Mouse (Mus musculus) spleen, adult 2 months (tissue): Measurements from ENCODE around the gene Fbxl18. TPM values are rescaled to one million over a fixed set of nuclear protein-coding genes. Genes with fewer than 3 reads are reported as not detected.

Experiments used
- DNase-seq, 2 experiments: peaks; one replicate each; pipeline versions ENCODE4 v3.0.0 to v3.0.0-alpha.2; 2012 to 2021; ENCODE audit warnings: low spot score in 2 of 2, low read depth in 1 of 2
- H3K27ac ChIP-seq: fragments of 200-500 bp; 2 replicates; pipeline ENCODE4 v1.5.1; 2012; ENCODE audit warnings: low read length, inconsistent platforms; ENCODE audit not compliant: insufficient read depth
- H3K27me3 ChIP-seq: fragments of 200-500 bp; 2 replicates; pipeline ENCODE4 v1.6.1; 2012; ENCODE audit warnings: mild to moderate bottlenecking, moderate library complexity, low read length, inconsistent platforms; ENCODE audit not compliant: control insufficient read depth, insufficient read depth
- H3K36me3 ChIP-seq: fragments of 200-500 bp; 2 replicates; pipeline ENCODE4 v1.6.1; 2012; ENCODE audit warnings: mild to moderate bottlenecking, low read length, inconsistent platforms; ENCODE audit not compliant: control insufficient read depth, insufficient read depth
- H3K4me1 ChIP-seq: fragments of 200-500 bp; 2 replicates; pipeline ENCODE4 v1.6.1; 2011; ENCODE audit warnings: inconsistent platforms; ENCODE audit not compliant: control insufficient read depth, insufficient read depth, insufficient read length
- H3K4me3 ChIP-seq: fragments of 200-500 bp; 2 replicates; pipeline ENCODE4 v1.5.1; 2011; ENCODE audit warnings: mild to moderate bottlenecking, inconsistent platforms; ENCODE audit not compliant: insufficient read depth, insufficient read length; ENCODE audit errors: extremely low read depth
- CTCF ChIP-seq: fragments of 200-500 bp; IDR thresholded peaks from 2 replicates; pipeline ENCODE4 v1.5.1; 2011; ENCODE audit warnings: mild to moderate bottlenecking, inconsistent platforms; ENCODE audit not compliant: insufficient read depth, insufficient read length, insufficient replicate concordance; ENCODE audit errors: extremely low read depth
- POLR2A ChIP-seq: fragments of 200-500 bp; IDR thresholded peaks from 2 replicates; pipeline ENCODE4 v1.6.1; 2011; ENCODE audit warnings: low read depth, low read length, inconsistent platforms
- WGBS: fragments of 180-500 bp; shearing (Covaris S2); methylation state at CpG from one replicate; pipeline ENCODE4 v1.1.7; 2018; 5-methylcytosine and 5-hydroxymethylcytosine counted together
- polyA plus RNA-seq: library from polyadenylated mRNA; depleted of rRNA; stranded (reverse); fragments of >200 nt; gene quantifications from 2 replicates; pipeline ENCODE4 v1.2.3, GENCODE M21; 2012

The Fbxl18 gene
- polyA plus RNA-seq, 1 experiment, result 15.8 TPM

DNA sequence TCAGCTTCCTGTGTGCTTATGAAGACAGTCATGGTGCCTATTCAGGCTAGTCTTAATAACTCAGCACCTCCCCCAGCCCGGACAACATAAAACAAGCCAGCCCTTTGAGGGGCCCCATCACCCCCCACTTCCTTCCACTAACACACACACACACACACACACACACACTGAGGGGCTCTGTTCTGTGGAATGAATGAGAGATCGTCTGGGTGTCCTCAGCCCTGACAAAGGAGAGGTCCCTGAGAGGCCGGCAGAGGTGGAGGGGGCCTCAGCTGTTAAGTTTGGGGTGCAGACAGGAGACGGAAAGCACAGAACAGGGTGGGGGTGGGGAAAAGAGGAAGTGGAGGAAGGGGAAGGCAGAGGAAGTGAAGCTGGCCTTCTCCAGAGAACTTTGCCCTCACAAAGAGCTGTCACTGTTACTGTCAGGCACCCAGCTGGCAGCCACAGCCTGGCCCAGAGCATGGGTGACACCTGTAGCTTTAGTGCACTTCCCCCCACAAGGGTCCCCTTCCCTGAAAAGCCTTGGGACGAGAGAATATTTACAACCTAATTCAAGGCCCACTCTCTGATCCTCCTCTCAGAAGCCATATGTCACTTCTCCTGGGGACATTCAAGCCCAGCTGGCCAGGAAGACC is 13.8 kb upstream of the Fbxl18 start:
- Histone ChIP-seq H3K4me3 (peak overlapping the region; percentile 41; the same call in 1 of the 2 replicates), H3K27me3 (no peaks in the 10 kb centered on the region), H3K36me3 (peaks cover 23% of the 10 kb centered on the region), H3K27ac (peak overlapping the region; percentile 100), H3K4me1 (peaks cover 39% of the 10 kb centered on the region)
- peak; percentile 66 to 69 for DNase-seq
- 3% methylated on average over 5 of the region's 5 CpGs for WGBS
- TF ChIP-seq CTCF (no peak), POLR2A (peak; percentile 60; the same call in 1 of the 2 replicates)

GRCm38 (mm10) chr5:142907803-142908559 is 12.8 kb upstream of the Fbxl18 start:
- TF ChIP-seq CTCF, result no peak
- TF ChIP-seq POLR2A, result peak; percentile 41
- peaks cover 37% of the 10 kb centered on the region for H3K4me1 ChIP-seq
- H3K36me3 ChIP-seq, result peaks cover 31% of the 10 kb centered on the region
- WGBS, result 28% methylated on average over 5 of the region's 5 CpGs
- DNase-seq, result peak in 1 of 2 experiments; percentile 48
- peak overlapping the region; percentile 100 for H3K27ac ChIP-seq
- H3K27me3 ChIP-seq, result no peaks in the 10 kb centered on the region
- peak overlapping the region; percentile 91 for H3K4me3 ChIP-seq

- WGBS, result 8% methylated on average over 14 of the region's 14 CpGs
- peak in 1 of 2 experiments; percentile 50 for DNase-seq
- H3K4me3 ChIP-seq, result peak overlapping the region; percentile 91
- peaks cover 39% of the 10 kb centered on the region for H3K36me3 ChIP-seq
- H3K27me3 ChIP-seq, result no peaks in the 10 kb centered on the region
- no peak for TF ChIP-seq POLR2A
- no peak for TF ChIP-seq CTCF
- H3K4me1 ChIP-seq, result peaks cover 29% of the 10 kb centered on the region
- H3K27ac ChIP-seq, result peak overlapping the region; percentile 100
Observed at GRCm38 (mm10) chr5:142907048-142907802, 12.0 kb upstream of the Fbxl18 start.

GRCm38 (mm10) chr5:142906532-142907047 is 11.4 kb upstream of the Fbxl18 start, which contains the start of gene Actb:
TSS of gene Actb (minus strand) at chr5:142906754.
- H3K4me3 ChIP-seq, result peak within 1 kb of the TSS; percentile 100
- 1% methylated on average over 41 of the region's 41 CpGs for WGBS
- peaks cover 23% of the 10 kb centered on the region; the same call in 1 of the 2 replicates for H3K4me1 ChIP-seq
- H3K27ac ChIP-seq, result peak within 1 kb of the TSS; percentile 100
- DNase-seq, result peak; percentile 91 to 95
- H3K36me3 ChIP-seq, result peaks cover 43% of the 10 kb centered on the region
- TF ChIP-seq CTCF (peak; percentile 11; the same call in 1 of the 2 replicates), POLR2A (peak; percentile 100)
- no peaks in the 10 kb centered on the region for H3K27me3 ChIP-seq

GRCm38 (mm10) chr5:142905725-142906531 is 10.7 kb upstream of the Fbxl18 start:
- H3K4me3 ChIP-seq, result peak overlapping the region; percentile 100
- H3K27ac ChIP-seq, result peak overlapping the region; percentile 100
- WGBS, result under 1% methylated on average over 84 of the region's 84 CpGs
- peaks cover 49% of the 10 kb centered on the region for H3K36me3 ChIP-seq
- DNase-seq, result peak; percentile 97 to 99
- TF ChIP-seq POLR2A (peak; percentile 80), CTCF (peak; percentile 81)
- no peaks in the 10 kb centered on the region for H3K27me3 ChIP-seq
- peaks cover 18% of the 10 kb centered on the region; the same call in 1 of the 2 replicates for H3K4me1 ChIP-seq

- DNase-seq, result no peak
- TF ChIP-seq CTCF (no peak), POLR2A (no peak)
- Histone ChIP-seq H3K27ac (peak overlapping the region; percentile 100), H3K4me3 (peak overlapping the region; percentile 100), H3K4me1 (peaks cover 14% of the 10 kb centered on the region; the same call in 1 of the 2 replicates), H3K27me3 (no peaks in the 10 kb centered on the region), H3K36me3 (peaks cover 55% of the 10 kb centered on the region)
- WGBS, result under 1% methylated on average over 27 of the region's 27 CpGs
Observed at GRCm38 (mm10) chr5:142905038-142905695, 9.9 kb upstream of the Fbxl18 start.
